Mouse (Mus musculus) liver, adult 2 months (tissue): ENCODE results near the gene Ripor2.

ENCODE experiments used
- CTCF ChIP-seq: fragments of 200-500 bp; IDR thresholded peaks from 2 replicates; pipeline ENCODE4 v1.5.1; 2011; ENCODE audit warnings: low read depth, low read length, control low read depth
- POLR2A ChIP-seq: fragments of 200-500 bp; IDR thresholded peaks from 2 replicates; pipeline ENCODE4 v1.6.1; 2011; ENCODE audit warnings: low read length, control low read depth; ENCODE audit not compliant: insufficient read depth; ENCODE audit errors: extremely low read depth

GRCm38 (mm10) chr13:24545677-24546076, 36.3 kb upstream of the Ripor2 start:
- TF ChIP-seq CTCF: no peak
- TF ChIP-seq POLR2A: no peak
